Mouse (Mus musculus) heart, embryonic 12.5 days (tissue): ENCODE data around the gene Tagln. TPM values are rescaled to one million over a fixed set of nuclear protein-coding genes. Genes with fewer than 3 reads are reported as not detected.

Source experiments
- ATAC-seq: fragments of 200-750 bp; cut with Nextera tagmentation; 2 replicates; pipeline ENCODE4 v1.8.0; 2017; ENCODE audit warnings: moderate TSS enrichment, moderate library complexity; ENCODE audit not compliant: insufficient number of reproducible peaks, low FRiP score
- H3K27ac ChIP-seq: fragments of 300-500 bp; sonication (generic); 2 replicates; pipeline ENCODE4 v1.5.1; 2016; ENCODE audit warnings: mild to moderate bottlenecking, moderate library complexity; ENCODE audit not compliant: poor library complexity, severe bottlenecking
- H3K27me3 ChIP-seq: fragments of 300-500 bp; sonication (generic); replicated peaks from 2 replicates; pipeline ENCODE4 v1.6.1; 2016; ENCODE audit warnings: mild to moderate bottlenecking, moderate library complexity
- H3K36me3 ChIP-seq: fragments of 300-500 bp; sonication (generic); 2 replicates; pipeline ENCODE4 v1.6.1; 2016; ENCODE audit warnings: mild to moderate bottlenecking, moderate library complexity
- H3K4me1 ChIP-seq: fragments of 300-500 bp; sonication (generic); replicated peaks from 2 replicates; pipeline ENCODE4 v1.6.1; 2016; ENCODE audit warnings: mild to moderate bottlenecking
- H3K4me2 ChIP-seq: fragments of 300-500 bp; sonication (generic); 2 replicates; pipeline ENCODE4 v1.6.1; 2016; ENCODE audit warnings: mild to moderate bottlenecking, moderate library complexity
- H3K4me3 ChIP-seq: fragments of 300-500 bp; sonication (generic); 2 replicates; pipeline ENCODE4 v1.5.1; 2016; ENCODE audit warnings: mild to moderate bottlenecking
- H3K9ac ChIP-seq: fragments of 300-500 bp; sonication (generic); 2 replicates; pipeline ENCODE4 v1.6.1; 2016; ENCODE audit warnings: mild to moderate bottlenecking, moderate library complexity
- H3K9me3 ChIP-seq: fragments of 300-500 bp; sonication (generic); replicated peaks from 2 replicates; pipeline ENCODE4 v1.6.1; 2016; ENCODE audit warnings: mild to moderate bottlenecking, moderate library complexity
- microRNA-seq: library from miRNA; unstranded; fragments of <30 nt; microRNA quantifications from one replicate; pipeline ENCODE4, GENCODE M21; 2017
- polyA plus RNA-seq: library from polyadenylated mRNA; unstranded; fragments of >200 nt; fragmentation: Nextera tagmentation; extraction: Ambion mirVana; gene quantifications from 2 replicates; pipeline ENCODE4 v1.2.1, GENCODE M21; 2016

The Tagln gene
- polyA plus RNA-seq, 1 experiment from 2014 or later, result 253 TPM

DNA sequence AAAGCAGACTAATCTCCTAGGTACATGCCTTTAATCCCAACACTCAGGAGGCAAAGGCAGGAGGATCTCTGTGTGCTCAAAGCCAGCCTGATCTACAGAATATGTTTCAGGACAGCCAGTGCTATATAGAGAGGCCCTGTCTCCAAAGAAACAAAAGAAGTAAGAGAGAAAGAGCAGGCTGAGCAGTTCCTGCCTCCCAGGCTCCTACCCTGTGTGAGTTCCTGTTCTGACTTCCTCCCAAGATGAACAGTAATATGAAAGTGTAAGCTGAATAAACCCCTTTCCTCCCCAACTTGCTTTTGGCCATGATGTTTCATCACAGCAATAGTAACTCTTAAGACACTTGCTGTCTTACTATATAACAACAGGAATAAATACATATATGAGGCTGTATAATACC, 42.2 kb downstream of the Tagln start:
- H3K9me3 ChIP-seq, result no peaks in the 10 kb centered on the region
- no peak overlapping the region for H3K4me3 ChIP-seq
- peaks cover 89% of the 10 kb centered on the region for H3K36me3 ChIP-seq
- no peak overlapping the region for H3K4me2 ChIP-seq
- H3K9ac ChIP-seq, result no peak overlapping the region
- ATAC-seq, result no peak
- H3K4me1 ChIP-seq, result no peaks in the 10 kb centered on the region
- no peak overlapping the region for H3K27ac ChIP-seq
- no peaks in the 10 kb centered on the region for H3K27me3 ChIP-seq

Small RNAs within 50 kb of the gene (microRNA-seq; reads per million reads assigned to microRNA genes)
- not detected for gene Mir7087

Other genes starting within 250 kb of the Tagln start
- 14.3 and 19.0 TPM in 2 replicates for gene Cep164, start 107.4 kb downstream of the Tagln start, polyA plus RNA-seq
- 21.4 and 22.0 TPM in 2 replicates for gene Bace1, start 97.5 kb downstream of the Tagln start, polyA plus RNA-seq
- 19.4 and 19.7 TPM in 2 replicates for gene Pcsk7, start 29.6 kb downstream of the Tagln start, polyA plus RNA-seq
- 43.6 and 45.0 TPM in 2 replicates for gene Rnf214, start 29.1 kb downstream of the Tagln start, polyA plus RNA-seq
- 48.5 and 53.5 TPM in 2 replicates for gene Sidt2, start 19.2 kb upstream of the Tagln start, polyA plus RNA-seq
- 173 and 175 TPM in 2 replicates for gene Pafah1b2, start 76.6 kb upstream of the Tagln start, polyA plus RNA-seq
- gene Sik3, start 76.8 kb upstream of the Tagln start, polyA plus RNA-seq, result 13.9 and 15.0 TPM in 2 replicates